Mouse (Mus musculus) midbrain, embryonic 14.5 days (tissue): ENCODE data around the gene 4933402J07Rik. TPM values are rescaled to one million over a fixed set of nuclear protein-coding genes. Genes with fewer than 3 reads are reported as not detected.
A peak's percentile ranks its signal among the peaks of the same experiment; 100 is the strongest.

Experiments used
- ATAC-seq: fragments of 200-750 bp; cut with Nextera tagmentation; 2 replicates; pipeline ENCODE4 v1.8.0; 2017; ENCODE audit warnings: moderate number of reproducible peaks, moderate library complexity; ENCODE audit not compliant: low FRiP score, low TSS enrichment
- DNase-seq: peaks from one replicate; pipeline ENCODE4 v3.0.0-alpha.2; 2015
- H3K27ac ChIP-seq: fragments of 300-500 bp; sonication (generic); replicated peaks from 2 replicates; pipeline ENCODE4 v1.5.1; 2014; ENCODE audit warnings: mild to moderate bottlenecking, low read depth, low read length, moderate library complexity
- H3K27me3 ChIP-seq: fragments of 300-500 bp; sonication (generic); 2 replicates; pipeline ENCODE4 v1.6.1; 2014; ENCODE audit warnings: low read length, control low read depth, mixed read lengths; ENCODE audit not compliant: control insufficient read depth, insufficient read depth
- H3K36me3 ChIP-seq: fragments of 300-500 bp; sonication (generic); 2 replicates; pipeline ENCODE4 v1.6.1; 2014; ENCODE audit warnings: low read length, control low read depth; ENCODE audit not compliant: control insufficient read depth, insufficient read depth
- H3K4me1 ChIP-seq: fragments of 300-500 bp; sonication (generic); 2 replicates; pipeline ENCODE4 v1.6.1; 2014; ENCODE audit warnings: mild to moderate bottlenecking, antibody characterized with exemption, low read length, control low read depth; ENCODE audit not compliant: control insufficient read depth, insufficient read depth
- H3K4me2 ChIP-seq: fragments of 300-500 bp; sonication (generic); 2 replicates; pipeline ENCODE4 v1.6.1; 2014; ENCODE audit warnings: mild to moderate bottlenecking, low read length, moderate library complexity
- H3K4me3 ChIP-seq: fragments of 300-500 bp; sonication (generic); replicated peaks from 2 replicates; pipeline ENCODE4 v1.5.1; 2014; ENCODE audit warnings: low read depth, low read length
- H3K9ac ChIP-seq: fragments of 300-500 bp; sonication (generic); replicated peaks from 2 replicates; pipeline ENCODE4 v1.6.1; 2014; ENCODE audit warnings: mild to moderate bottlenecking, low read length, moderate library complexity
- H3K9me3 ChIP-seq: fragments of 300-500 bp; sonication (generic); 2 replicates; pipeline ENCODE4 v1.6.1; 2016; ENCODE audit warnings: low read length, control low read depth, mixed read lengths; ENCODE audit not compliant: control insufficient read depth
- WGBS: fragments of 180-500 bp; shearing (Covaris S2); extraction: QIAGEN DNeasy Blood & Tissue Kit; methylation state at CpG from one replicate; pipeline ENCODE4 v1.1.7; 2014; 5-methylcytosine and 5-hydroxymethylcytosine counted together
- polyA plus RNA-seq: library from polyadenylated mRNA; unstranded; fragments of >200 nt; fragmentation: Nextera tagmentation; extraction: Ambion mirVana; gene quantifications from 2 replicates; pipeline ENCODE4 v1.2.1, GENCODE M21; 2014

The 4933402J07Rik gene
- not detected in 2 replicates for polyA plus RNA-seq

DNA sequence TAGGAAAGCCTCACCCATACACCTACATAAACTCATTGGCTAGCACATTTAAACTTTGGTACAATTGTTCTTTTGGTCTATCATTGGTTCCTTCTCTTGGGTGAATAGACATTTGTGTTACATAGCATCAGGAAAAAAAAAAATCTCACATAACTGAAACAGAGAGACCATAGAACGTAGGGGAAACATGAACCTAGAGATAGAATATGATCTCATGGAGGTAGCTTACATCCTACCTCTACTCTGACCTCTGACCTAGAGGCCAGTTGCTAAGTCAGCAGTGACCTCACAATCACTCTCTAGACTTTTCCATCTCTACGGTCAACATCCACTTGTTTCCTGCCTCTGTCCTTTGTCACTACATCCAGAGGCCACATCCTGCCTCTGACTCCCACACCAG is at the start of gene 4933402J07Rik:
Gene 4933402J07Rik (plus strand): TSS at position 301 of the 400 bp plus-strand sequence.
- Histone ChIP-seq H3K9ac (no peak within 1 kb of the TSS), H3K9me3 (no peaks in the 10 kb centered on the region), H3K4me2 (no peak within 1 kb of the TSS), H3K36me3 (no peaks in the 10 kb centered on the region), H3K27me3 (no peaks in the 10 kb centered on the region), H3K27ac (no peak within 1 kb of the TSS), H3K4me3 (no peak within 1 kb of the TSS), H3K4me1 (no peaks in the 10 kb centered on the region)
- WGBS, result 86% methylated on average over 2 of the region's 2 CpGs
- ATAC-seq, result no peak
- DNase-seq, result no peak

- Histone ChIP-seq H3K27ac (no peak overlapping the region), H3K9ac (no peak overlapping the region), H3K9me3 (no peaks in the 10 kb centered on the region), H3K4me3 (no peak overlapping the region), H3K4me2 (no peak overlapping the region), H3K4me1 (no peaks in the 10 kb centered on the region), H3K27me3 (no peaks in the 10 kb centered on the region), H3K36me3 (no peaks in the 10 kb centered on the region)
- 98% methylated on average over 3 of the region's 3 CpGs for WGBS
- no peak for ATAC-seq
- DNase-seq, result no peak
Observed at GRCm38 (mm10) chr8:87517132-87517531, 46.5 kb upstream of the 4933402J07Rik start.

DNA sequence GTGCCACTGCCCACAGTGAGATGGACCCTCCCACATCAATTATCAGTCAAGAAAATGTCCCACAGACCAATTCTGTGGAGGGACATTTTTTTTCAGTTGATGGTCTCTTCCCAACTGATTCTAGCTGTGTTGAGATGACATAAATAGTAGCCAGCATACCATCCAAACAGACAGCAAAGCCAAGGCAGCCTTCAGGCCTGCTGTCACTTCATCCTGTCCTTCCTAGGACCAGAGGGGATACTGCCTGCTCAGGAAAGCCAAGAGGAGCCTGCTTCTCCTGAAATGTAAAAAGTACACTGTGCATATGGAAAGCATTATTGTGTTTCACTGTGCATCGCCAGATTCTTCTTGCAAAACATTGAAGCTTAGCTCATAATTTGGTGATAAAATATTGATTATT is 38.6 kb upstream of the 4933402J07Rik start:
- WGBS, result 95% methylated on average over 1 of the region's 1 CpGs

GRCm38 (mm10) chr8:87531176-87531575 is 32.5 kb upstream of the 4933402J07Rik start:
- DNase-seq, result no peak
- Histone ChIP-seq H3K27ac (no peak overlapping the region), H3K4me1 (no peaks in the 10 kb centered on the region), H3K36me3 (no peaks in the 10 kb centered on the region), H3K9me3 (no peaks in the 10 kb centered on the region), H3K4me3 (no peak overlapping the region), H3K4me2 (no peak overlapping the region), H3K9ac (no peak overlapping the region), H3K27me3 (no peaks in the 10 kb centered on the region)
- 69% methylated on average over 4 of the region's 4 CpGs for WGBS
- no peak for ATAC-seq

More for the DNA sequence above, 38.6 kb upstream of the 4933402J07Rik start:
- Histone ChIP-seq H3K27ac (no peak overlapping the region), H3K9me3 (no peaks in the 10 kb centered on the region), H3K4me1 (no peaks in the 10 kb centered on the region), H3K27me3 (no peaks in the 10 kb centered on the region), H3K4me2 (no peak overlapping the region), H3K9ac (no peak overlapping the region), H3K36me3 (no peaks in the 10 kb centered on the region), H3K4me3 (no peak overlapping the region)
- no peak for DNase-seq
- no peak for ATAC-seq

DNA sequence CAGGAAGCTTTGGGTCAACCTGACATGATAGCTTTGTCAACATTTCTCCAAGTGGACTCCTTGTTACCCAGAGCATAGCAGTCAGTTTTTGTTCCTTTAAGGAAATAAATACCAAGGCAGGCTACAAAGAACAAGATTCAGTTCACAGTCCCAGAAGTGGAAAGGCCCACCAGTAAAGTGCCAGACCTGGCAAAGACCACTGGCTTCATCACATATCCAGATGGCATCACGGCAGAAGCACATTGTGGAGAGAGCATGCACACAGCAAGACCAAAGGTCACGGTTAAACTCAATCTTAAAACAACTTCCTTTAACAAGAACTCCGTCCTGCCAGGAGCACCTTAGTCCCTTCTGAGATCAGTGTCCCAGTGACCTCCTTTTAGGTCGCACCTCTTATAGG is 30.2 kb upstream of the 4933402J07Rik start:
- no peak overlapping the region for H3K27ac ChIP-seq
- ATAC-seq (no peak), DNase-seq (no peak)
- H3K4me3 ChIP-seq, result no peak overlapping the region
- no peaks in the 10 kb centered on the region for H3K4me1 ChIP-seq
- H3K27me3 ChIP-seq, result no peaks in the 10 kb centered on the region
- no peak overlapping the region for H3K9ac ChIP-seq
- H3K9me3 ChIP-seq, result no peaks in the 10 kb centered on the region
- WGBS, result 88% methylated on average over 4 of the region's 4 CpGs
- H3K36me3 ChIP-seq, result no peaks in the 10 kb centered on the region
- no peak overlapping the region for H3K4me2 ChIP-seq

- 50% methylated on average over 2 of the region's 2 CpGs for WGBS
- no peaks in the 10 kb centered on the region for H3K36me3 ChIP-seq
- H3K4me3 ChIP-seq, result no peak overlapping the region
- no peak overlapping the region for H3K27ac ChIP-seq
- DNase-seq, result peak; percentile 25
- no peaks in the 10 kb centered on the region for H3K9me3 ChIP-seq
- ATAC-seq, result no peak
- no peak overlapping the region for H3K9ac ChIP-seq
- H3K27me3 ChIP-seq, result no peaks in the 10 kb centered on the region
- no peaks in the 10 kb centered on the region for H3K4me1 ChIP-seq
- H3K4me2 ChIP-seq, result no peak overlapping the region
Observed at GRCm38 (mm10) chr8:87534846-87535245, 28.8 kb upstream of the 4933402J07Rik start.

GRCm38 (mm10) chr8:87536615-87537329 is 26.9 kb upstream of the 4933402J07Rik start:
- 7% methylated on average over 23 of the region's 23 CpGs for WGBS

GRCm38 (mm10) chr8:87539829-87540394 is 23.7 kb upstream of the 4933402J07Rik start:
- no peaks in the 10 kb centered on the region for H3K36me3 ChIP-seq
- peak overlapping the region; percentile 46 for H3K4me2 ChIP-seq
- H3K9ac ChIP-seq, result no peak overlapping the region; the same call in 1 of the 2 replicates
- 14% methylated on average over 15 of the region's 15 CpGs for WGBS
- 0 out of 2 replicates have a peak overlapping the region, but pooled peaks have one; percentile 7 for H3K4me3 ChIP-seq
- DNase-seq, result peak; percentile 62
- H3K9me3 ChIP-seq, result no peaks in the 10 kb centered on the region
- peak; percentile 57 for ATAC-seq
- H3K4me1 ChIP-seq, result 0 out of 2 replicates have a peak, but pooled peaks cover 6% of the 10 kb centered on the region
- no peak overlapping the region for H3K27ac ChIP-seq
- H3K27me3 ChIP-seq, result no peaks in the 10 kb centered on the region

More at GRCm38 (mm10) chr8:87536615-87537329, 26.9 kb upstream of the 4933402J07Rik start:
- Histone ChIP-seq H3K9me3 (no peaks in the 10 kb centered on the region), H3K4me3 (no peak overlapping the region), H3K27me3 (no peaks in the 10 kb centered on the region), H3K9ac (no peak overlapping the region), H3K4me1 (0 out of 2 replicates have a peak, but pooled peaks cover 6% of the 10 kb centered on the region), H3K27ac (no peak overlapping the region), H3K4me2 (peak overlapping the region; percentile 29; the same call in 1 of the 2 replicates), H3K36me3 (no peaks in the 10 kb centered on the region)
- ATAC-seq (peak; percentile 70), DNase-seq (peak; percentile 87)

DNA sequence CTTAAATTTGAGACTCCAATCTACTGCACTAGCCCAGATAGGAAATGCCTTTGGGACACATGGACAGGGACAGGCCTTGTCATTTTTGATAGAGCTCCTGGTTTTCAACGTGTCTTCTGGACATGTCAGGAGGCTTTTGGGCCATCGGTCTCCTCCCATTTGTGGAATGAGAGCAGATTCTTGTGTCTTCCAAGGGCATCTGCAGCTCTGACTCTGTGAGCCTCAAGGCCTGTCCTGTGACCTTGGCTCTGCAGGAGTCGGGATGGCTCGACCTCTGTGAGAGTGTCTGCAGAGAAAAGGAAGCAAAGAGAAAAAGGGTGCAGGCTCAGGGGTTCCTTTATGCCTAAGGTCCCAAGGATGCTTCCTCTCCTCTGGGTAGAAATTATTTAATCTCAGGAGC is 13.8 kb upstream of the 4933402J07Rik start:
- H3K4me1 ChIP-seq, result no peaks in the 10 kb centered on the region
- ATAC-seq (no peak), DNase-seq (no peak)
- H3K9ac ChIP-seq, result no peak overlapping the region
- no peak overlapping the region for H3K4me3 ChIP-seq
- no peak overlapping the region for H3K27ac ChIP-seq
- 78% methylated on average over 4 of the region's 4 CpGs for WGBS
- H3K36me3 ChIP-seq, result no peaks in the 10 kb centered on the region
- no peaks in the 10 kb centered on the region for H3K9me3 ChIP-seq
- H3K27me3 ChIP-seq, result no peaks in the 10 kb centered on the region
- no peak overlapping the region for H3K4me2 ChIP-seq
